Mouse (Mus musculus) c-Kit-negative CD71-positive TER-119-positive erythroid progenitor cells, embryonic 14.5 days (primary cell): ENCODE results near the gene Cnot3.
A peak's percentile ranks its signal among the peaks of the same experiment; 100 is the strongest.
"Not testable (repeated sequence)": the region's sequence is repeated elsewhere in the genome, so short reads cannot be mapped to it uniquely, and the experiment has no call there.

ENCODE experiments used
- DNase-seq: peaks from one replicate; pipeline ENCODE4 v3.0.0-alpha.2; 2013; ENCODE audit warnings: low read depth, low spot score

Cnot3 gene

DNA sequence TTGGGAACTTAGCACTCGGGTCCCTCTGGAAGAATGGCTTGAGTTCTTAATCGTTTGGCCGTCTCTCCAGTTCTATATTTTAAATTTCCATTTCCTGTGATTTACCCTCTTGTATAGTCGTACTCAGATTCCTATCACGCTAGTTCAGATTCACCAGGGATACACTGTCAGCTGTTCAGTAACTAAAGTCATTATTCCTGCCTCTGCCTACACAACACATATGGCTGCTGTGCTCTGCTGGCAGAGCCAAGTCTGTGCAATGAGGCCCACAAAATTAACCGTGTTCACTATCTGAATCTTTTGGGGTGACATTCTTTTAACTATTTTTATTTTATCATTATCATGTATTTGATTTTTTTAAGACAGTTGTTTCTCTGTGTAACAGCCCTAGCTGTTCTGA lies 53.4 kb downstream of the Cnot3 start:
- DNase-seq, result no peak

DNA sequence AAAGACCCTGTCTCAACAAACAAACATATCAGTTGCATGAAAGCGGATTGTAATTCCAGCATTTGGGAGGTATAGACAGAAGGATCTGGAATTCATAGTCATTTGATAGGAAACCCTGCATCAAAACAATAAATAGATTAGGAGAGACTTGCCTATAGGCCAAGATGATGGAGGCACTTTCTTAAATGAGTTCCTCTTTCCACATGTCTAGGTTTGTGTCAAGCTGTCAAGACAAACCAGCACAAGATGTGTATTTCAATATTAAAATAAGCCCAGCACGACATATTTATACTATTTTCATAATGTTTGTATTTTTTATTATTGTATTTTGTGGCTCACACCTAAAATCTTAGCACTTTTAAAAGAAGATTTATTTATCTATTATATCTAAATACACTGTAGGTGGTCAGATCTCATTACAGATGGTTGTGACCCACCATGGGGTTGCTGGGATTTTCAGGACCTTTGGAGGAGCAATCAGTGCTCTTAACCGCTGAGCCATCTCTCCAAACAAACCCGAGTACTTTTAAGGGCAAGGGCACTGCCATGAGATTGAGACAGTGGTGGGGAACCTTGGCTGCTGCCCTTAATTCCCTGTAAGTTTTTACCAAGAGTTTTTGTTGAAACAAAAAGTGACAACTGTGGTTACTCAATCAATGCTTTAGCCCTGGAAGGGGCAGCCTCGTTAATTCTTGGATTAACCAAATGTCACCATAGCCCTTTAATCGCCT lies 58.2 kb downstream of the Cnot3 start:
- DNase-seq, result no peak

DNA sequence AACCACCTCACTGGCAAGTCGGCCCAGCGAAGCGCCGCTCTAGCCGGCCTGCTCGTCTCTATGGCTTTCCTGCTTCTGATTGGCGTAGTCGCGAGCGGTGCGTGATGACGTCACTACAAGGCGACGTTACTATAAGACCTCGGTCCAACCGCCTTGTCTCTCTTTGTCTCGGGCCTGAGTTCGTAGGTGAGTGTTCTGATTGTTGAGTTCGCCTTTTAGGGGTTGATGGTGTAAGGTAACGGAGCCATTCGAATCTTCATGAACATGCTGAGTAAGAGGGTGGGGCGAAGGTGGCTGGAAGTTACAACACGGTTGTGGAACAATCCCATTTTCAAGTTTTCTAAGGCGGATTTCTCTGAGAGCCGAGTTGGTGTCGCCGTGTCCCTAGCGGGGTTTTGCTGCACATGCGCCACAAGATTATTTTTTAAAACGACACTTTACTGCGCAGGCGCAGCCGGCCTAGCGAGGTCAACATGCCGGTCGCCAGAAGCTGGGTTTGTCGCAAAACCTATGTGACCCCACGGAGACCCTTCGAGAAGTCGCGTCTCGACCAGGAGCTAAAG lies 58.9 kb downstream of the Cnot3 start, which contains the start of gene Rps9:
TSS of gene Rps9 (plus strand) at position 115 of the 563 bp plus-strand sequence.
- DNase-seq, result peak; percentile 95

DNA sequence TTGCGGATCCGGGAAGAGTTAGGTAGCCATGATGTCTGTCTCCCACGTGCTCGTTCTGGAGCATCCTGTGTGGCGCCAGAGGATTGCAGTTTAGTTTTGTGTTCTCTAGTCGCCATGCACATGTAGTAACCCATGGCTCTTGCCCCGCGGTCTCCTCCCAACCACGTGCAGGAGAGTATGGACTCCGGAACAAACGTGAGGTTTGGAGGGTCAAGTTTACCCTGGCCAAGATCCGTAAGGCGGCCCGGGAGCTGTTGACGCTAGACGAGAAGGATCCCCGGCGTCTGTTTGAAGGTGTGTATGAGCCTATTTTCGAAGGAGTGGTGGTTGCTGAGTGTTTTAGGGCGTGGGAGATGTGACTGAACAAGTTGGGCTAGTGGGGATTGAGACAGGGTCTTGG lies 59.4 kb downstream of the Cnot3 start:
- no peak for DNase-seq

DNA sequence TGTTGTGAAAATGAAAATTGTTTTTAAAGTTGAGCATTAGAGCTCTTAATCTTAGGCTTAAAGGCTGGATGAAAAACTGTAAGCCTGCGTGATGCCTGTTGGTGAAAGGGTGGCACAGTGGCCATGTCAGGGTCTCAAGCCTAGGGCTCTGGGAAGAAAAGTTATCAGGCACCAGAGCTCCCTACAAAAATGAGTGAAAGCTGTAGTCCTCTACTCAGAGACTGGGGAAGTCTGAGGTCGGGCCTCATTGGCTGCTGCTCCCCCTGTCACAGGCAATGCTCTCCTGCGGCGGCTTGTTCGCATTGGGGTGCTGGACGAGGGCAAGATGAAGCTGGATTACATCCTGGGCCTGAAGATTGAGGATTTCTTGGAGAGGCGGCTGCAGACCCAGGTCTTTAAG lies 60.4 kb downstream of the Cnot3 start:
- DNase-seq, result not testable (repeated sequence)

DNA sequence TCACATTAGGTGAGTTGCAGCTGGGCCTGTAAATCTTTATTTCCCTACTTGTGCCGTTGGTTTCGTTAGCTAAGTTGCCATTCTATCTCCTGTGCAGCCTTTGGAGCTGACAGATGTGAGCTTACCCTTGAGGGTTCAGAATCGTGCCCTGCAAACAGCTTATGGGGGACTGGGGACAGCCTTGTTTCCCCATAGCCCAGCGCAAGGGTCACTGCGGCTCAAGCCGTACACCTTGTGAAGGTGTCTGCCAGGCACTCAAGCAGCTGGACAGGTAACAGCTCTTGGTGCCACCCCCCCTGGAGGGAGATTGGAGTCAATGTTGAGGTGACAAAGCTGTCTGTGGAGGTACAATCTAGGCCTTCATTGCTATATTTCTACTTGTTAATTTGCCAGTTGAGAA lies 60.8 kb downstream of the Cnot3 start:
- DNase-seq, result no peak

DNA sequence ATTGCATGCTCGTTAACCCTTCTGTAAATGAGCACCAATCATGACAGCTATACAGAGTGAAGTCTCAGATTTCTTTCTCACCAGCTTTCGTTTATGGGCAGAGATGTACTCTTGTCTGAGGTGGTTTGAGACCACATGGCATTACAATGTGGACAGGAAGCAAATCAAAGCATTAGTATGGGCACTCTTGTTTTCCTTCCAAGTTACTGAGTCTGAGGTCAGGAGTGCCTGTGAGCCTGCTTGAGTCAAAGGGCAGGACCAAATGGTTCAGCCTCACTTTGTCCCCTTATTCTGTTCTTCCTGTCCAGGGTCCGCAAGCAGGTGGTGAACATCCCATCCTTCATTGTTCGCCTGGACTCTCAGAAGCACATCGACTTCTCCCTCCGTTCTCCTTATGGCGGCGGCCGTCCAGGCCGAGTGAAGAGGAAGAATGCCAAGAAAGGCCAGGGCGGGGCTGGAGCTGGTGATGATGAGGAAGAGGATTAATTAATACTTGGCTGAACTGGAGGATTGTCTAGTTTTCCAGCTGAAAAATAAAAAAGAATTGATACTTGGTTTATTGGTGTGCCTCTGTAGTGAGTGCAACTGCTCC lies 61.4 kb downstream of the Cnot3 start:
- no peak for DNase-seq

DNA sequence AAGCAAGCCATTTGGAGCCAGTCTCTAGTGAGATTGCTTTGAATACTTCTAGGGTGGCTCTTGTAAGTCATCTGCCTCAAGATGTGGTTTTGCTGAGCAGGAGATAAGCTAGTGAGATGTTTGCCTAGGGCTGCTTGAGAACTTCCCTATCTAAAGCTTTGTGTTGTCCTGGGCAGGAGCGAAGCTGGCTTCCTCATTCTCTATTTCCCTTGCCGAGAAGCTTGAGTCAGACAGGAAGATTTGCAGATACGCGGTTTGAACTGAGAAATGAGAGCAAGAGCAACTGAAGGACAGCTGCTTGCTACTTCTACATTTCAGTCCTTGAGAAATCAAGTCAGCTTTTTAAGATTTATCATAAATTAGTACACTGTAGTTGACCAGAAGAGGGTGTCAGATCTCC lies 62.0 kb downstream of the Cnot3 start:
- DNase-seq, result no peak

DNA sequence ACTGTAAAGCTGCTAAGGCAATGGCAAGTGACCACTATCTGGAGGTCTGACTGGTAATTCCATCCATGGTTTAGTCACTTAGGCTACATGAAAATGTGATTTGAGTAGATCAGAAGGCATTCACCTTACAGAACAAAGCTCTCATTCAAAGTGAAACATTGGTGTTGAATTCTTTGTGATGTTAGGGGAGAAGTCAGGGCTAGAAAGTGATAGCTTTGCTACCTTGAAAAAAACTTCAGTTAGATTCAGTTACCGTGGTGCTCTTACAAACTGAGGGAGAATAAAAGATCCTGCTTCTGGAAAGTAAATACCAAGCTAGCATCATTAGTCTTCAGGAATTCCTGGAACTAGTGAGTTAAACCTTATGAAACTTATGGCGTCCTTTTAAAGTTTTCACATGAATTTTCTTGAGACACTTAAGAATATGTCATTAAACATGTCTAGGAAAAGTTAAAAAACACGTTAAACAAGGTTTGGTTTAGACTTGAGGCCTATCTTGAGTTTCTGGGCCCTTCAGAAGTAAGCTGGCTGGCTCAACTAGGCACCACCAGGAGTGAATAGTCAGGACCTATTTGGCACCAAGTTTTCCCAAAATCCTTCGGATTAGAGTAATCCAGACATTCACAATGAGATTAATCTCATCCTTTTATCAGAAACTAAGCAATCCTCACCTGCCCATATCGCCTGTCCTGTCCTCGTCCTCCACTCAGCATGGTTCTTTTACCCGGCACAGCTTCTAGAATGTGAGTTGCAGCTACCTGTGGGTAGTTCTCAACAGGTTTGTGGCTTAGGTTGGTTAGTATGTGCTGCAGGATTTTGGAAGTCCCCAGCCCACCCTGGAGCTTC lies 62.7 kb downstream of the Cnot3 start:
- no peak for DNase-seq

DNA sequence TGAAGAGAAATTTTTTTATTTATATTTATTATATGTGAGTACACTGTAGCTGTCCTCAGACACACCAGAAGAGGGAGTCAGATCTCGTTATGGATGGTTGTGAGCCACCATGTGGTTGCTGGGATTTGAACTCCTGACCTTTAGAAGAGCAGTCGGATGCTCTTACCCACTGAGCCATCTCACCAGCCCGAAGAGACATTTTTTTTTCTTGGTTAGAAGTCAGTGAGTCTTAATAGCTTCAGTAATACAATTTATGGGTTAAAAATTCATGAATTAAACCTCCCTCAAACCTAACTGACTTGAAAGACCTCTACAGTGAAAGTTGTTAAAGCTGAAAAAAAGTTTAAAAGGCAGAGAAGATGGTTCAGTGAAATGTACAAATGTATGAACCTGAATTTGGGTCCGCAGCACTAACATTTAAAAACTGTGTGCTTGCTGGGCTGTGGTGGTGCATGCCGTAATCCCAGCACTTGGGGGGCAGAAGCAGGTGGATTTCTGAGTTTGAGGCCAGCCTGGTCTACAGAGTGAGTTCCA lies 63.4 kb downstream of the Cnot3 start:
- not testable (repeated sequence) for DNase-seq

DNA sequence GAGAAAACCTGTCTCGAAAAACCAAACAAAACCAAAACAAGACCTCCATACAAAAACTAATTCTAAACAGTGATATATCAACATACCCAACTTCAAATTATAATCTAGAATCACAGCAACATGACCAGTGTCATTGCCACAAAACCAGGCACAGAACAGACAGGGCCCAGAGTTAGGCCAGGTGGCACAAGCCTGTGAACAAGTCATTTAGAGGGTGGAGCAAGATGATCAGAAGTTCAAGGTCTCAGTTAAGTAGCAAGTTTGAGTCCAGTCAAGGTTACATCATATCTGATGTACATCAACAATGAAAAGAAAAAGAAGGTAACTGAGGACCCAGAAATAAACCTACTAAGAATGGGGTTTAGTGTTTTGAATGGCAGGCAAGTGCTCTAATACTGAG lies 63.9 kb downstream of the Cnot3 start:
- DNase-seq, result no peak
